Mouse (Mus musculus): ENCODE results near the gene Dolpp1. TPM values are rescaled to one million over a fixed set of nuclear protein-coding genes. Genes with fewer than 3 reads are reported as not detected.

Gene Dolpp1
- total RNA-seq, 1 experiment: 55.6 TPM

GRCm38 (mm10) chr2:30363773-30364650 is 28.0 kb upstream of the Dolpp1 start, which contains the start of gene Miga2:
Gene Miga2, plus strand, starts transcription at chr2:30364233.
- no peak within 1 kb of the TSS for H3K27ac ChIP-seq (ENCODE audit: insufficient read depth, low read depth, low read length, poor library complexity, severe bottlenecking)
- H3K4me3 ChIP-seq (ENCODE audit: insufficient read depth in 1 of 2, low read depth in 1 of 2, low read length in 2 of 2, poor library complexity in 1 of 2, severe bottlenecking in 1 of 2): peak within 1 kb of the TSS; percentile 84 to 97
- peak within 1 kb of the TSS; percentile 82 for H3K9ac ChIP-seq (ENCODE audit: insufficient read depth, low read depth, low read length, poor library complexity, severe bottlenecking)
- in situ Hi-C loops (cut with MboI; ENCODE audit: low sequenced_read_pairs in 2 of 2, unreplicated experiment in 2 of 2): no loop called here
- peaks cover 8% of the 10 kb centered on the region for H3K36me3 ChIP-seq (ENCODE audit: control insufficient read depth, insufficient read depth, low read length, poor library complexity, severe bottlenecking)
- no peak for TF ChIP-seq HCFC1 (IDR thresholded peaks at IDR 0.05; ENCODE audit: borderline replicate concordance, insufficient read depth, low read length)
- TF ChIP-seq ZC3H11A (IDR thresholded peaks at IDR 0.05; ENCODE audit: borderline replicate concordance, low read depth, low read length): no peak
- peak; percentile 60; the same call in 1 of the 2 replicates for TF ChIP-seq CHD2 (IDR thresholded peaks at IDR 0.05; ENCODE audit: low read depth, low read length)
- TF ChIP-seq ZNF384 (IDR thresholded peaks at IDR 0.05; ENCODE audit: low read depth, low read length): peak; percentile 98
- no peak for TF ChIP-seq MAFK (IDR thresholded peaks at IDR 0.05; ENCODE audit: insufficient read depth, low read depth, low read length)
- peak; percentile 100 for DNase-seq (ENCODE audit: low read depth, low spot score)
- no peaks in the 10 kb centered on the region for H3K9me3 ChIP-seq (ENCODE audit: control insufficient read depth, insufficient read depth, low read depth, low read length)
- H3K4me1 ChIP-seq (ENCODE audit: control insufficient read depth in 2 of 2, insufficient read depth in 2 of 2, low read length in 2 of 2, poor library complexity in 1 of 2): peaks cover 0 to 7% of the 10 kb centered on the region in 2 experiments; a peak in 1 of 4 replicates

- TF ChIP-seq MAFK (IDR thresholded peaks at IDR 0.05; ENCODE audit: insufficient read depth, low read depth, low read length): no peak
- no peak for TF ChIP-seq ZC3H11A (IDR thresholded peaks at IDR 0.05; ENCODE audit: borderline replicate concordance, low read depth, low read length)
- TF ChIP-seq HCFC1 (IDR thresholded peaks at IDR 0.05; ENCODE audit: borderline replicate concordance, insufficient read depth, low read length): no peak
- no peak for TF ChIP-seq ZNF384 (IDR thresholded peaks at IDR 0.05; ENCODE audit: low read depth, low read length)
- no peak for TF ChIP-seq CHD2 (IDR thresholded peaks at IDR 0.05; ENCODE audit: low read depth, low read length)
Measured at GRCm38 (mm10) chr2:30365281-30366069, 26.6 kb upstream of the Dolpp1 start.

GRCm38 (mm10) chr2:30366203-30366602 is 25.9 kb upstream of the Dolpp1 start:
- no peaks in the 10 kb centered on the region for H3K9me3 ChIP-seq (ENCODE audit: control insufficient read depth, insufficient read depth, low read depth, low read length)
- in situ Hi-C loops (cut with MboI; ENCODE audit: low sequenced_read_pairs in 2 of 2, unreplicated experiment in 2 of 2): no loop called here
- no peak overlapping the region for H3K4me3 ChIP-seq (ENCODE audit: insufficient read depth in 1 of 2, low read depth in 1 of 2, low read length in 2 of 2, poor library complexity in 1 of 2, severe bottlenecking in 1 of 2)
- peaks cover 0 to 5% of the 10 kb centered on the region in 2 experiments; a peak in 1 of 4 replicates for H3K4me1 ChIP-seq (ENCODE audit: control insufficient read depth in 2 of 2, insufficient read depth in 2 of 2, low read length in 2 of 2, poor library complexity in 1 of 2)
- peaks cover 22% of the 10 kb centered on the region for H3K36me3 ChIP-seq (ENCODE audit: control insufficient read depth, insufficient read depth, low read length, poor library complexity, severe bottlenecking)
- DNase-seq (ENCODE audit: low read depth, low spot score): no peak
- TF ChIP-seq ZC3H11A (IDR thresholded peaks at IDR 0.05; ENCODE audit: borderline replicate concordance, low read depth, low read length) (no peak), ZNF384 (IDR thresholded peaks at IDR 0.05; ENCODE audit: low read depth, low read length) (no peak), MAFK (IDR thresholded peaks at IDR 0.05; ENCODE audit: insufficient read depth, low read depth, low read length) (no peak), CHD2 (IDR thresholded peaks at IDR 0.05; ENCODE audit: low read depth, low read length) (no peak), HCFC1 (IDR thresholded peaks at IDR 0.05; ENCODE audit: borderline replicate concordance, insufficient read depth, low read length) (no peak)
- H3K9ac ChIP-seq (ENCODE audit: insufficient read depth, low read depth, low read length, poor library complexity, severe bottlenecking): no peak overlapping the region
- no peak overlapping the region for H3K27ac ChIP-seq (ENCODE audit: insufficient read depth, low read depth, low read length, poor library complexity, severe bottlenecking)

More at GRCm38 (mm10) chr2:30365281-30366069, 26.6 kb upstream of the Dolpp1 start:
- Histone ChIP-seq H3K4me3 (ENCODE audit: insufficient read depth in 1 of 2, low read depth in 1 of 2, low read length in 2 of 2, poor library complexity in 1 of 2, severe bottlenecking in 1 of 2) (peak overlapping the region in 1 of 2 experiments; percentile 97; a peak in 2 of 4 replicates), H3K9ac (ENCODE audit: insufficient read depth, low read depth, low read length, poor library complexity, severe bottlenecking) (peak overlapping the region; percentile 82), H3K4me1 (ENCODE audit: control insufficient read depth in 2 of 2, insufficient read depth in 2 of 2, low read length in 2 of 2, poor library complexity in 1 of 2) (peaks cover 0 to 5% of the 10 kb centered on the region in 2 experiments; a peak in 1 of 4 replicates), H3K27ac (ENCODE audit: insufficient read depth, low read depth, low read length, poor library complexity, severe bottlenecking) (no peak overlapping the region), H3K36me3 (ENCODE audit: control insufficient read depth, insufficient read depth, low read length, poor library complexity, severe bottlenecking) (peaks cover 17% of the 10 kb centered on the region), H3K9me3 (ENCODE audit: control insufficient read depth, insufficient read depth, low read depth, low read length) (no peaks in the 10 kb centered on the region)
- no peak for DNase-seq (ENCODE audit: low read depth, low spot score)
- in situ Hi-C loops (cut with MboI; ENCODE audit: low sequenced_read_pairs in 2 of 2, unreplicated experiment in 2 of 2): no loop called here

GRCm38 (mm10) chr2:30371544-30371943 is 20.5 kb upstream of the Dolpp1 start:
- Histone ChIP-seq H3K9ac (ENCODE audit: insufficient read depth, low read depth, low read length, poor library complexity, severe bottlenecking) (no peak overlapping the region), H3K4me1 (ENCODE audit: control insufficient read depth in 2 of 2, insufficient read depth in 2 of 2, low read length in 2 of 2, poor library complexity in 1 of 2) (no peaks in the 10 kb centered on the region), H3K36me3 (ENCODE audit: control insufficient read depth, insufficient read depth, low read length, poor library complexity, severe bottlenecking) (peaks cover 46% of the 10 kb centered on the region), H3K9me3 (ENCODE audit: control insufficient read depth, insufficient read depth, low read depth, low read length) (no peaks in the 10 kb centered on the region), H3K27ac (ENCODE audit: insufficient read depth, low read depth, low read length, poor library complexity, severe bottlenecking) (no peak overlapping the region), H3K4me3 (ENCODE audit: insufficient read depth in 1 of 2, low read depth in 1 of 2, low read length in 2 of 2, poor library complexity in 1 of 2, severe bottlenecking in 1 of 2) (no peak overlapping the region)
- in situ Hi-C loops (cut with MboI; ENCODE audit: low sequenced_read_pairs in 2 of 2, unreplicated experiment in 2 of 2): no loop called here
- TF ChIP-seq HCFC1 (IDR thresholded peaks at IDR 0.05; ENCODE audit: borderline replicate concordance, insufficient read depth, low read length) (no peak), ZNF384 (IDR thresholded peaks at IDR 0.05; ENCODE audit: low read depth, low read length) (no peak), CHD2 (IDR thresholded peaks at IDR 0.05; ENCODE audit: low read depth, low read length) (no peak), ZC3H11A (IDR thresholded peaks at IDR 0.05; ENCODE audit: borderline replicate concordance, low read depth, low read length) (no peak), MAFK (IDR thresholded peaks at IDR 0.05; ENCODE audit: insufficient read depth, low read depth, low read length) (no peak)
- no peak for DNase-seq (ENCODE audit: low read depth, low spot score)
